Mouse (Mus musculus) embryonic facial prominence, embryonic 14.5 days (tissue): ENCODE data around the gene Rmnd5a. TPM values are rescaled to one million over a fixed set of nuclear protein-coding genes. Genes with fewer than 3 reads are reported as not detected.
A peak's percentile ranks its signal among the peaks of the same experiment; 100 is the strongest.

ENCODE experiments used
- ATAC-seq: fragments of 200-750 bp; cut with Nextera tagmentation; 2 replicates; pipeline ENCODE4 v1.8.0; 2017; ENCODE audit warnings: low read depth, moderate number of reproducible peaks, moderate TSS enrichment
- DNase-seq: peaks from one replicate; pipeline ENCODE4 v3.0.0-alpha.2; 2015; ENCODE audit warnings: low spot score
- H3K27ac ChIP-seq: fragments of 300-500 bp; sonication (generic); replicated peaks from 2 replicates; pipeline ENCODE4 v1.5.1; 2014; ENCODE audit warnings: low read depth, mild to moderate bottlenecking, low read length, moderate library complexity
- H3K27me3 ChIP-seq: fragments of 300-500 bp; sonication (generic); replicated peaks from 2 replicates; pipeline ENCODE4 v1.6.1; 2014; ENCODE audit warnings: low read length; ENCODE audit not compliant: control insufficient read depth, insufficient read depth
- H3K36me3 ChIP-seq: fragments of 300-500 bp; sonication (generic); 2 replicates; pipeline ENCODE4 v1.6.1; 2014; ENCODE audit warnings: low read length, mixed read lengths; ENCODE audit not compliant: control insufficient read depth, insufficient read depth
- H3K4me1 ChIP-seq: fragments of 300-500 bp; sonication (generic); 2 replicates; pipeline ENCODE4 v1.6.1; 2014; ENCODE audit warnings: antibody characterized with exemption, low read length; ENCODE audit not compliant: control insufficient read depth, insufficient read depth
- H3K4me2 ChIP-seq: fragments of 300-500 bp; sonication (generic); 2 replicates; pipeline ENCODE4 v1.6.1; 2014; ENCODE audit warnings: low read depth, mild to moderate bottlenecking, low read length, moderate library complexity, mixed read lengths
- H3K4me3 ChIP-seq: fragments of 300-500 bp; sonication (generic); 2 replicates; pipeline ENCODE4 v1.5.1; 2014; ENCODE audit warnings: low read depth, mild to moderate bottlenecking, low read length
- H3K9ac ChIP-seq: fragments of 300-500 bp; sonication (generic); 2 replicates; pipeline ENCODE4 v1.6.1; 2014; ENCODE audit warnings: low read depth, mild to moderate bottlenecking, low read length, moderate library complexity, mixed read lengths
- H3K9me3 ChIP-seq: fragments of 300-500 bp; sonication (generic); 2 replicates; pipeline ENCODE4 v1.6.1; 2016; ENCODE audit warnings: low read length; ENCODE audit not compliant: control insufficient read depth
- WGBS: fragments of 180-500 bp; shearing (Covaris S2); extraction: QIAGEN DNeasy Blood & Tissue Kit; methylation state at CpG from one replicate; pipeline ENCODE4 v1.1.7; 2014; 5-methylcytosine and 5-hydroxymethylcytosine counted together
- polyA plus RNA-seq: library from polyadenylated mRNA; unstranded; fragments of >200 nt; fragmentation: Nextera tagmentation; extraction: Ambion mirVana; gene quantifications from 2 replicates; pipeline ENCODE4 v1.2.1, GENCODE M21; 2014

The Rmnd5a gene
- polyA plus RNA-seq, 1 experiment from 2014 or later, result 9.6 TPM

DNA sequence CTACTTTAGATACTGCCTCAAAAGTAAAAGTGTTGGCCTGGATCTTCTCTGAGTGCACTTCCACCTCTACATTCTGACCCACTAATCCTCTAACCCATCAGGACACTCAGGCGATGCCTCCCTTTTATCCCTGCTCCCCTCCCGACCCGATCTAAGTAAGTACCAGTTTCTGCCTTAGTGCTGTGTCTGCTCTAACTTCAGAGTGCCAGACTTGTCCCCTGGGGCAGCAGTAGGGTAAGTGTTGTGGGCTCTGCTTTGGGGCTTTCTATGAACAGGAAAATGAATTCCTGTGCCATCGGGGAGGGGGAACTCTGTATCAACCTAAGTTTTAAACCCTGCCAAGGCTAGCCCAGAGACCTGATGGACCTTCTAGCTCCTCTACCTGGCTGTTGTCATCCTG, 80.2 kb downstream of the Rmnd5a start:
- no peak for ATAC-seq
- H3K4me2 ChIP-seq, result no peak overlapping the region
- 77% methylated on average over 4 of the region's 4 CpGs for WGBS

DNA sequence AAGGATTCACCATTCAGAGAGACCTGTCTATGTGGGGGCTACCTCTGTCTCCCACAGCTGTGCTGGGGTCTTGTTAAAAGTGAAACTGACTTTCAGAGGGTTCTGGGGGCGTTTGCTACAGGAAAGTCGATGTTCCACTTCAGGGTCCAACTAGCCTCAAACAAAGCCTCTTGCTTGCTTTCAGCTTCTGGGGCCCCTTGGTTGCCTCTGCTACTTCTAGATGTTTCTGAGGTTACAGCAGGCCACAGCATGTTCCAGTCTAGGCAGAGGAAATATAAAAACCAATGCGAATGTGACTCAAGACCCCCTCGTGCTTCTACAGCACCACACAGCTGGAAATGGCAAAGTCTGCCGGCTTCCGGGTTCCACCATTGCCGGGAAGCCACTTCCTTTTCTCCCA, 82.9 kb downstream of the Rmnd5a start:
- no peaks in the 10 kb centered on the region for H3K36me3 ChIP-seq

More for the DNA sequence above, 80.2 kb downstream of the Rmnd5a start:
- Histone ChIP-seq H3K27me3 (no peaks in the 10 kb centered on the region), H3K27ac (no peak overlapping the region), H3K36me3 (no peaks in the 10 kb centered on the region), H3K9ac (no peak overlapping the region), H3K4me3 (no peak overlapping the region), H3K9me3 (no peaks in the 10 kb centered on the region), H3K4me1 (no peaks in the 10 kb centered on the region)
- no peak for DNase-seq

DNA sequence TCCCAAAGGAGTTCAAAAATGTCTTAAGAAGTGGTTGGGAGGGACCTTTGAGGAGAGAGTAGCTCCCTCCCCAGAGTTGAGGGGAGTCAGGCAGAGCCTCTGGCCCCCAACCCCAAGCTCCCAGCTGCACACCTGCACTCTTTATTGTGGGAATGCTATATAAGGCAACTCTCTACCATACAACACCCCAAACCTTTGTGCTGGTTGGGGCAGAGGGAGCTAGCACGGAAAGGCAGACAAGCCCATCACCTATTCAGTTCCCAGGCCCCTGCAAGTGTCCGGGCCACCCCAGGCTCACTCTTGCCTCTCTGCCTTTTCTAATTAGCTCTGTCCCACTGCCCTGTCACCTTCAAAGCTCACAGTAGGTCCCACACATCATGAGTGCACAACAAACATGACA, 86.7 kb downstream of the Rmnd5a start:
- H3K4me2 ChIP-seq, result no peak overlapping the region
- no peaks in the 10 kb centered on the region for H3K4me1 ChIP-seq
- no peak for DNase-seq
- ATAC-seq, result no peak
- H3K27me3 ChIP-seq, result no peaks in the 10 kb centered on the region
- no peak overlapping the region for H3K9ac ChIP-seq
- no peaks in the 10 kb centered on the region for H3K36me3 ChIP-seq
- no peak overlapping the region for H3K27ac ChIP-seq
- no peaks in the 10 kb centered on the region for H3K9me3 ChIP-seq
- 71% methylated on average over 2 of the region's 2 CpGs for WGBS
- H3K4me3 ChIP-seq, result no peak overlapping the region

More for the DNA sequence above, 82.9 kb downstream of the Rmnd5a start:
- WGBS, result 91% methylated on average over 7 of the region's 7 CpGs
- H3K9ac ChIP-seq, result no peak overlapping the region
- H3K27me3 ChIP-seq, result no peaks in the 10 kb centered on the region
- no peak overlapping the region for H3K4me3 ChIP-seq
- ATAC-seq (no peak), DNase-seq (no peak)
- no peaks in the 10 kb centered on the region for H3K4me1 ChIP-seq
- H3K4me2 ChIP-seq, result no peak overlapping the region
- H3K9me3 ChIP-seq, result no peaks in the 10 kb centered on the region
- H3K27ac ChIP-seq, result no peak overlapping the region

DNA sequence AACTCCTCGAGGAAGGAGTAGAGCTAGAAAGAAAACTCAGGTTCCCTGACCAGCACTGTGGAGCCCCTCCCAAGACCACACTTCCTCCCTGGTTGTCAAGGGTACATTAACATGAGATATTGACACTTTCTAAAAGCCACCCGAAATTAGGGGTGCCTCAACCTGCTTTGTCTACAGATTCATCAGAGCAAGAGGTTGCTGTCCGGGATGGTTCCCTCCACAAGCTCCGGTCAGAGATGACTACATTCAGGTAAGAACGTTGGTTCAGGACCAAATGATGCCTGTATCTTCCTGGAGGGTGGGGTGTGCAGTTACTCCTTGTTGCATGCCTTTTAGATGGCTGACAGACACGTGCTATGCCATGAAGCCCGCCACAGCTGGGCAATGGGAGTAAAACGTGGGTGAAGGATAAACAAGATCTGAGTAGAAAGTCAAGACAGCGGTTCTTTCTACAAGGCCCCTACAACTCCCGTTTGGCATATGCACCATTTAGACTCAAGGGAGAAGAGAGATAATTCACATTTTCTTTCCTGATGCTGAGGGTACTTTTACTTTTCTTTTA, 87.5 kb downstream of the Rmnd5a start:
- no peak overlapping the region for H3K9ac ChIP-seq
- H3K4me1 ChIP-seq, result no peaks in the 10 kb centered on the region
- no peaks in the 10 kb centered on the region for H3K9me3 ChIP-seq
- 83% methylated on average over 10 of the region's 10 CpGs for WGBS
- H3K36me3 ChIP-seq, result no peaks in the 10 kb centered on the region
- ATAC-seq, result no peak
- H3K4me3 ChIP-seq, result no peak overlapping the region
- no peak overlapping the region for H3K27ac ChIP-seq
- H3K27me3 ChIP-seq, result no peaks in the 10 kb centered on the region
- no peak for DNase-seq
- H3K4me2 ChIP-seq, result no peak overlapping the region

DNA sequence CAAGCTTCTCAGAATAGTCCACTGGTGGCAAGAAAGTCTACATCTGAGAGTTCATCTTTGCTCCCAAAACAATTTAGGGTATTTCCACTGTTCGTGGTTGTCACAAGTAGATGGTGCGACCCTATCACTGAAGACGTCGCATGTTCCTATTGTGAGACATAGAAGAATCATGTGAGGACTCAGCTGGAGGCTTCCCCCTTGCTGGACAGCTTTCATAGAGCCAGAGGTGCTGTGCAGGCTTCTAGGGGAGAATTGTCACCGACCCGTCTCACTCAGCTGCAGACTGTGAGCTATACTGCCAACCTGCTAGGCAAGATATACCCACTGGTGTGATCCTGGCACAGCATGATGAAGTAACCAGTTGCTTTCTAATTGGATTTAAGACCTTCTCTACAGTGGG, 88.2 kb downstream of the Rmnd5a start:
- Histone ChIP-seq H3K9ac (no peak overlapping the region), H3K27ac (no peak overlapping the region), H3K4me2 (no peak overlapping the region), H3K36me3 (no peaks in the 10 kb centered on the region), H3K9me3 (no peaks in the 10 kb centered on the region), H3K4me1 (no peaks in the 10 kb centered on the region), H3K27me3 (no peaks in the 10 kb centered on the region), H3K4me3 (no peak overlapping the region)
- ATAC-seq, result no peak
- no peak for DNase-seq
- 88% methylated on average over 6 of the region's 6 CpGs for WGBS

DNA sequence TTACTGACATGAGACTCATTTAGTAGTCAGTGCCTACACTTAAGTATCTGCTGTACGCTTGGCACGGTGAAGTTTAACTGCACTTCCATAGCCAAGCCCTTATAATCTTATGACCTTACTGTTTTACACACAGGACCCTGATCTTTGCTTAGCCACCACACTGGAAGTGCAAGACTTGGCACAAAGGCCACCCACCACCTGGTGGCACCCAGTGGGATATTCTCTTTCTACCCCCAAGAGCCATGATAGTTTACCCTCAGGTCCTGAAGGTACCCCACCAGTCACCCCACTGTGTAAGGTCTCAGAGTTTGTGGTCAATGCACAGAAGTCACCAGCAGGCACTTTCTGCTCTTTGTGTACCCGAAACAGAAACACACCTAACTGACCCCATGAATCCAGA, 89.2 kb downstream of the Rmnd5a start:
- Histone ChIP-seq H3K4me3 (no peak overlapping the region), H3K9me3 (no peaks in the 10 kb centered on the region), H3K4me2 (no peak overlapping the region), H3K9ac (no peak overlapping the region), H3K4me1 (no peaks in the 10 kb centered on the region), H3K27me3 (no peaks in the 10 kb centered on the region), H3K27ac (no peak overlapping the region), H3K36me3 (no peaks in the 10 kb centered on the region)
- no peak for DNase-seq
- WGBS, result 99% methylated on average over 3 of the region's 3 CpGs
- no peak for ATAC-seq

DNA sequence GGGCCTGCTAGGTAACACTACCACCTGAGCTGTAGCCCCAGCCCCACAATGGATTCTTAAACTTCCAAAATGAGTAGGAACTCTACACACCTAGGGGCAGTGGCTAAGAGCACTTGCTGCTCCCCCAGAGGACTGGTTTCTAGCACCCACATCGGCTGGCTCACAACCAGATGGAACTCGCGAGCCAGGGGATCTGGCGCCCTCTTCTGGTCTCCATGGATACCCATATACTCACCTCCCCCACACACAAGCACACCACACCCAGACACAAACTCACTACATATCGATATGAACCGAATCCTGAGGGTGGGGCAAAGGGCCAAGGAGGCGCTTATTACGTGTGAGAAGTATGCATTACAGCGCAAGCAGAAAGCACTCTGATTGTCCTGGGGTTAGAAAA, 92.4 kb downstream of the Rmnd5a start:
- no peak overlapping the region for H3K27ac ChIP-seq
- no peaks in the 10 kb centered on the region for H3K4me1 ChIP-seq
- no peak overlapping the region for H3K4me2 ChIP-seq
- no peaks in the 10 kb centered on the region for H3K36me3 ChIP-seq
- ATAC-seq (no peak), DNase-seq (no peak)
- no peaks in the 10 kb centered on the region for H3K9me3 ChIP-seq
- H3K4me3 ChIP-seq, result no peak overlapping the region
- WGBS, result 94% methylated on average over 9 of the region's 9 CpGs
- H3K27me3 ChIP-seq, result no peaks in the 10 kb centered on the region
- H3K9ac ChIP-seq, result no peak overlapping the region

DNA sequence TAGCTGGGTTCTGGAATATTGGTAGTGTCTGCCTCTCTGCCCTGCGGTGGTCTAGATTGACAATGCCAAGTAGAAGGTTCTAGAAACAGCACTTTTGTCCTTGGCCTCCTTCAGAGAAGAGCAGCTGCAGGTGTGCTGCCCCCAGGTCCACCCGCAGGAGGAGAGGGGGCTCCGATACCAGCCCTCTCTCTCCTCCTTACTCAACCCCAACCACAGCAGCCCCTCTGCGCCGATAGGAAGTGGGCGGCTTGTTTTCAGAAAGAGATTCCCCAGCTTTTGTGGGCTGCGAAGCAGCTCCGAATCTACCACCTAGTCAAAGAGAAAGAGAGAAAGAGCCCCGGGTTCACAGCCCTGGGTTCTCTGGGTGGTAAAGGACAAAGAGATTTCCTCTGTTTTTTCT, 99.3 kb downstream of the Rmnd5a start:
- DNase-seq (no peak), ATAC-seq (no peak)
- Histone ChIP-seq H3K27me3 (no peaks in the 10 kb centered on the region), H3K4me2 (no peak overlapping the region), H3K9me3 (no peaks in the 10 kb centered on the region), H3K4me1 (no peaks in the 10 kb centered on the region), H3K4me3 (no peak overlapping the region), H3K9ac (no peak overlapping the region), H3K27ac (no peak overlapping the region), H3K36me3 (no peaks in the 10 kb centered on the region)
- WGBS, result 90% methylated on average over 9 of the region's 9 CpGs

DNA sequence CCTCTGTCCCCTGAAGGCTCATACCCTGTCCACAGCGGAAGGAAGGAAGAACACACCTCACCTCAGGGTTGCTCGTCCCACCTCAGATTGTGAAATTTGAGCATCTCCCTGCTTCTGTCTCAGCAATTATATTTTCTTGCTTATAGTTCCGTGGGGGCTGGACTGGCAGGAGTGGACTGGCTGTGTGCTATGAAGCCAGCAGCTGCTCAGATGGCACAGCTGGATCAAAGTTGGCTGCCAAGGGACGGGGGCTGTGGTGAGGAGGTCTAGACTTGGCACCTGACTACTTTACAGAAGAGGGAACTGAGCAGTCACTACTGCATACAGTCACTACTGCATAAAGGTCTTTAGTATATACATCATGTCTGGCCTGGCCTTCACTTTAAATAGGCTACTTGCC, 101.1 kb downstream of the Rmnd5a start:
- no peaks in the 10 kb centered on the region for H3K9me3 ChIP-seq
- no peak overlapping the region for H3K9ac ChIP-seq
- no peak overlapping the region for H3K4me3 ChIP-seq
- H3K4me1 ChIP-seq, result no peaks in the 10 kb centered on the region
- no peaks in the 10 kb centered on the region for H3K36me3 ChIP-seq
- no peaks in the 10 kb centered on the region for H3K27me3 ChIP-seq
- no peak overlapping the region for H3K4me2 ChIP-seq
- DNase-seq (peak; percentile 5), ATAC-seq (no peak)
- H3K27ac ChIP-seq, result no peak overlapping the region
- 53% methylated on average over 4 of the region's 4 CpGs for WGBS
